Mouse (Mus musculus): Measurements from ENCODE around the gene Lipa. TPM values are rescaled to one million over a fixed set of nuclear protein-coding genes. Genes with fewer than 3 reads are reported as not detected.

The Lipa gene
- polyA plus RNA-seq, 1 experiment from 2014 or later = 12.7 TPM

GRCm38 (mm10) chr19:34483547-34483946, 43.7 kb downstream of the Lipa start:
- Histone ChIP-seq H3K9me3 (replicated peaks) (no peaks in the 10 kb centered on the region), H3K36me3 (ENCODE audit: poor library complexity, severe bottlenecking) (no peaks in the 10 kb centered on the region), H3K27ac (no peak overlapping the region), H3K4me2 (no peak overlapping the region), H3K4me3 (no peak overlapping the region), H3K27me3 (no peaks in the 10 kb centered on the region), H3K9ac (no peak overlapping the region), H3K4me1 (no peaks in the 10 kb centered on the region)
- no peak for ATAC-seq
- WGBS = 12% methylated on average over 4 of the region's 4 CpGs

GRCm38 (mm10) chr19:34474991-34475971, 52.0 kb downstream of the Lipa start, which contains the start of gene Ch25h:
Ch25h (minus strand) TSS chr19:34475164.
- WGBS = 1% methylated on average over 35 of the region's 35 CpGs

GRCm38 (mm10) chr19:34474228-34474990, 52.9 kb downstream of the Lipa start:
- WGBS = 5% methylated on average over 49 of the region's 49 CpGs
- Histone ChIP-seq H3K9me3 (replicated peaks) (no peaks in the 10 kb centered on the region), H3K4me1 (peaks cover 17% of the 10 kb centered on the region), H3K4me3 (peak overlapping the region; percentile 57), H3K9ac (peak overlapping the region; percentile 61), H3K27me3 (peaks cover 41% of the 10 kb centered on the region), H3K27ac (no peak overlapping the region), H3K4me2 (peak overlapping the region; percentile 96), H3K36me3 (ENCODE audit: poor library complexity, severe bottlenecking) (no peaks in the 10 kb centered on the region)
- ATAC-seq = peak; percentile 85

More at GRCm38 (mm10) chr19:34474991-34475971, 52.0 kb downstream of the Lipa start, which contains the start of gene Ch25h:
- Histone ChIP-seq H3K36me3 (ENCODE audit: poor library complexity, severe bottlenecking) (no peaks in the 10 kb centered on the region), H3K27ac (no peak within 1 kb of the TSS), H3K27me3 (peaks cover 41% of the 10 kb centered on the region), H3K9me3 (replicated peaks) (no peaks in the 10 kb centered on the region), H3K4me2 (peak within 1 kb of the TSS; percentile 96), H3K9ac (peak within 1 kb of the TSS; percentile 61), H3K4me1 (peaks cover 17% of the 10 kb centered on the region), H3K4me3 (peak within 1 kb of the TSS; percentile 57)
- peak; percentile 89 for ATAC-seq

- Histone ChIP-seq H3K27ac (no peak overlapping the region), H3K4me3 (no peak overlapping the region), H3K4me2 (no peak overlapping the region), H3K9me3 (replicated peaks) (no peaks in the 10 kb centered on the region), H3K9ac (no peak overlapping the region), H3K36me3 (ENCODE audit: poor library complexity, severe bottlenecking) (no peaks in the 10 kb centered on the region), H3K27me3 (peaks cover 41% of the 10 kb centered on the region), H3K4me1 (peaks cover 17% of the 10 kb centered on the region)
- WGBS = 82% methylated on average over 2 of the region's 2 CpGs
- no peak for ATAC-seq
These were observed 55.6 kb downstream of the Lipa start for GRCm38 (mm10) chr19:34471703-34472102.

- Histone ChIP-seq H3K9ac (no peak overlapping the region), H3K36me3 (ENCODE audit: poor library complexity, severe bottlenecking) (no peaks in the 10 kb centered on the region), H3K9me3 (replicated peaks) (no peaks in the 10 kb centered on the region), H3K4me3 (no peak overlapping the region), H3K4me1 (no peaks in the 10 kb centered on the region), H3K27ac (no peak overlapping the region), H3K27me3 (peaks cover 16% of the 10 kb centered on the region), H3K4me2 (no peak overlapping the region)
- 44% methylated on average over 3 of the region's 3 CpGs for WGBS
- no peak for ATAC-seq
These were observed 58.5 kb downstream of the Lipa start for GRCm38 (mm10) chr19:34468794-34469193.

GRCm38 (mm10) chr19:34468216-34468615, 59.1 kb downstream of the Lipa start:
- Histone ChIP-seq H3K36me3 (ENCODE audit: poor library complexity, severe bottlenecking) (no peaks in the 10 kb centered on the region), H3K4me3 (no peak overlapping the region), H3K9ac (no peak overlapping the region), H3K9me3 (replicated peaks) (no peaks in the 10 kb centered on the region), H3K4me2 (no peak overlapping the region), H3K27me3 (peaks cover 11% of the 10 kb centered on the region), H3K27ac (no peak overlapping the region), H3K4me1 (no peaks in the 10 kb centered on the region)
- 27% methylated on average over 6 of the region's 6 CpGs for WGBS
- no peak for ATAC-seq

- no peak for ATAC-seq
- Histone ChIP-seq H3K9me3 (replicated peaks) (no peaks in the 10 kb centered on the region), H3K27ac (no peak overlapping the region), H3K27me3 (no peaks in the 10 kb centered on the region), H3K4me2 (no peak overlapping the region), H3K9ac (no peak overlapping the region), H3K4me3 (no peak overlapping the region), H3K4me1 (no peaks in the 10 kb centered on the region), H3K36me3 (ENCODE audit: poor library complexity, severe bottlenecking) (no peaks in the 10 kb centered on the region)
- 78% methylated on average over 3 of the region's 3 CpGs for WGBS
These were observed 62.8 kb downstream of the Lipa start for GRCm38 (mm10) chr19:34464453-34464852.

- no peak for ATAC-seq
- no peak overlapping the region for H3K27ac ChIP-seq
- no peak overlapping the region for H3K4me2 ChIP-seq
- H3K4me1 ChIP-seq = no peaks in the 10 kb centered on the region
- no peaks in the 10 kb centered on the region for H3K36me3 ChIP-seq (ENCODE audit: poor library complexity, severe bottlenecking)
- no peak overlapping the region for H3K4me3 ChIP-seq
- no peak overlapping the region for H3K9ac ChIP-seq
- WGBS = 74% methylated on average over 1 of the region's 1 CpGs
- H3K27me3 ChIP-seq = no peaks in the 10 kb centered on the region
- no peaks in the 10 kb centered on the region for H3K9me3 ChIP-seq (replicated peaks)
These were observed 65.7 kb downstream of the Lipa start for GRCm38 (mm10) chr19:34461451-34462019.

GRCm38 (mm10) chr19:34450784-34451370, 76.4 kb downstream of the Lipa start:
- ATAC-seq = no peak
- Histone ChIP-seq H3K4me2 (no peak overlapping the region), H3K9me3 (replicated peaks) (no peaks in the 10 kb centered on the region), H3K27ac (no peak overlapping the region), H3K9ac (no peak overlapping the region), H3K4me3 (no peak overlapping the region), H3K36me3 (ENCODE audit: poor library complexity, severe bottlenecking) (no peaks in the 10 kb centered on the region), H3K27me3 (peaks cover 4% of the 10 kb centered on the region; the same call in 1 of the 2 replicates), H3K4me1 (no peaks in the 10 kb centered on the region)
- 77% methylated on average over 1 of the region's 1 CpGs for WGBS

- H3K4me1 ChIP-seq = no peaks in the 10 kb centered on the region
- no peak for ATAC-seq
- WGBS = 84% methylated on average over 1 of the region's 1 CpGs
- H3K4me2 ChIP-seq = no peak overlapping the region
- no peaks in the 10 kb centered on the region for H3K9me3 ChIP-seq (replicated peaks)
- H3K27ac ChIP-seq = no peak overlapping the region
- H3K9ac ChIP-seq = no peak overlapping the region
- H3K4me3 ChIP-seq = no peak overlapping the region
- H3K27me3 ChIP-seq = no peaks in the 10 kb centered on the region
- no peaks in the 10 kb centered on the region for H3K36me3 ChIP-seq (ENCODE audit: poor library complexity, severe bottlenecking)
These were observed 78.4 kb downstream of the Lipa start for GRCm38 (mm10) chr19:34448851-34449250.

- no peak overlapping the region for H3K27ac ChIP-seq
- no peaks in the 10 kb centered on the region for H3K36me3 ChIP-seq (ENCODE audit: poor library complexity, severe bottlenecking)
- H3K4me1 ChIP-seq = no peaks in the 10 kb centered on the region
- no peak for ATAC-seq
- H3K9me3 ChIP-seq (replicated peaks) = no peaks in the 10 kb centered on the region
- H3K9ac ChIP-seq = no peak overlapping the region
- H3K4me3 ChIP-seq = no peak overlapping the region
- no peaks in the 10 kb centered on the region for H3K27me3 ChIP-seq
- H3K4me2 ChIP-seq = no peak overlapping the region
- WGBS = 77% methylated on average over 4 of the region's 4 CpGs
These were observed 81.8 kb downstream of the Lipa start for GRCm38 (mm10) chr19:34445410-34446012.
